Mouse (Mus musculus) ES-E14 (cell line): ENCODE measurements around the gene Ankrd11. TPM values are rescaled to one million over a fixed set of nuclear protein-coding genes. Genes with fewer than 3 reads are reported as not detected.

ENCODE experiments used
- DNase-seq: peaks from one replicate; pipeline ENCODE4 v3.0.0-alpha.2; 2013; ENCODE audit warnings: low read depth, low spot score
- H3K27ac ChIP-seq: 2 replicates; pipeline ENCODE4 v1.5.1; 2012; ENCODE audit warnings: low read depth, mild to moderate bottlenecking, low read length, moderate library complexity, mixed read lengths; ENCODE audit not compliant: poor library complexity, insufficient read depth, severe bottlenecking
- H3K36me3 ChIP-seq: 2 replicates; pipeline ENCODE4 v1.6.1; 2012; ENCODE audit warnings: mild to moderate bottlenecking, low read length, moderate library complexity, mixed read lengths; ENCODE audit not compliant: control insufficient read depth, poor library complexity, insufficient read depth, severe bottlenecking
- H3K4me1 ChIP-seq, 2 experiments: fragments of 150-350 bp in 1 of 2; sonication (generic) in 1 of 2; 2 replicates each; pipeline ENCODE4 v1.6.1; 2012; ENCODE audit warnings: low read length in 2 of 2, mild to moderate bottlenecking in 1 of 2, mixed read lengths in 1 of 2; ENCODE audit not compliant: control insufficient read depth in 2 of 2, insufficient read depth in 2 of 2, poor library complexity in 1 of 2
- H3K4me3 ChIP-seq, 2 experiments: fragments of 150-350 bp in 1 of 2; sonication (generic) in 1 of 2; 2 replicates each; pipeline ENCODE4 v1.5.1; 2012; ENCODE audit warnings: low read length in 2 of 2, low read depth in 1 of 2, mild to moderate bottlenecking in 1 of 2, mixed read lengths in 1 of 2; ENCODE audit not compliant: insufficient read depth in 1 of 2, poor library complexity in 1 of 2, severe bottlenecking in 1 of 2
- H3K9ac ChIP-seq: 2 replicates; pipeline ENCODE4 v1.6.1; 2012; ENCODE audit warnings: low read depth, mild to moderate bottlenecking, low read length, mixed read lengths; ENCODE audit not compliant: poor library complexity, insufficient read depth, severe bottlenecking
- H3K9me3 ChIP-seq: fragments of 150-350 bp; sonication (generic); 2 replicates; pipeline ENCODE4 v1.6.1; 2012; ENCODE audit warnings: low read depth, mild to moderate bottlenecking, low read length; ENCODE audit not compliant: control insufficient read depth, insufficient read depth
- CHD2 ChIP-seq: IDR thresholded peaks from 2 replicates; pipeline ENCODE4 v1.6.1; 2014; ENCODE audit warnings: mild to moderate bottlenecking, low read depth, low read length, inconsistent platforms
- HCFC1 ChIP-seq: IDR thresholded peaks from 2 replicates; pipeline ENCODE4 v1.6.1; 2012; ENCODE audit warnings: low read length, inconsistent platforms, borderline replicate concordance; ENCODE audit not compliant: insufficient read depth
- MAFK ChIP-seq: IDR thresholded peaks from 2 replicates; pipeline ENCODE4 v1.6.1; 2014; ENCODE audit warnings: mild to moderate bottlenecking, low read depth, low read length, inconsistent platforms; ENCODE audit not compliant: insufficient read depth
- ZC3H11A ChIP-seq: IDR thresholded peaks from 2 replicates; pipeline ENCODE4 v1.6.1; 2012; ENCODE audit warnings: low read depth, mild to moderate bottlenecking, inconsistent platforms, low read length, borderline replicate concordance
- ZNF384 ChIP-seq: IDR thresholded peaks from 2 replicates; pipeline ENCODE4 v1.6.1; 2012; ENCODE audit warnings: low read depth, low read length, inconsistent platforms
- in situ Hi-C, 2 experiments: fragments of 600-800 bp; cut with MboI; formaldehyde crosslinking; loops; one replicate each; pipeline ENCODE4 v1.15.1; 2025; ENCODE audit warnings: low sequenced_read_pairs in 2 of 2, inconsistent platforms in 1 of 2; ENCODE audit not compliant: unreplicated experiment in 2 of 2
- total RNA-seq: library from RNA; depleted of rRNA; stranded (reverse); fragments of 300-350 nt; gene quantifications from 2 replicates; pipeline ENCODE4 v1.2.3, GENCODE M21; 2012

Ankrd11 gene
- total RNA-seq, 1 experiment = 155 TPM

DNA sequence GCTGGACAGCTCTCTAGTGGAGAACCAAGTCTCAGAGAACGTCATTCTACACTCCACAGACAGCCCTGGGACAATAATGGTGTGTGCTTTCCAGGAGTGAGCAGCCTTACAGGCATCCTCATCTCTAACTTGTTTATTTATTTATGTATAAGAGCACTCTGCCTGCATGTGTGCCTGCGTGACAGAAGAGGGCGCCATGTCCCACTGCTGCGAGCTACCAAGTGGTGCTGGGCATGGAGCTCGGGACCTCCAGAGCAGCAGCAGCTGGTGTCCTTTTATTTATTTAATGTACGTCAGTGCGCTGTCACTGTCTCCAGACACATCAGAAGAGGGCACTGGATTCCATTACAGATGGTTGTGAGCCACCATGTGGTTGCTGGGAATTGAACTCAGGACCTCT is 115.3 kb downstream of the Ankrd11 start:
- Histone ChIP-seq H3K4me3 (no peak overlapping the region), H3K4me1 (peaks cover 2 to 5% of the 10 kb centered on the region in 2 experiments; a peak in 2 of 4 replicates), H3K27ac (no peak overlapping the region), H3K9me3 (no peaks in the 10 kb centered on the region), H3K9ac (no peak overlapping the region), H3K36me3 (peaks cover 2% of the 10 kb centered on the region; the same call in 1 of the 2 replicates)
- in situ Hi-C loops = no loop called here
- peak; percentile 19 for DNase-seq
- no peak for TF ChIP-seq ZC3H11A
- TF ChIP-seq CHD2 = no peak
- TF ChIP-seq HCFC1 = no peak
- no peak for TF ChIP-seq MAFK
- no peak for TF ChIP-seq ZNF384

DNA sequence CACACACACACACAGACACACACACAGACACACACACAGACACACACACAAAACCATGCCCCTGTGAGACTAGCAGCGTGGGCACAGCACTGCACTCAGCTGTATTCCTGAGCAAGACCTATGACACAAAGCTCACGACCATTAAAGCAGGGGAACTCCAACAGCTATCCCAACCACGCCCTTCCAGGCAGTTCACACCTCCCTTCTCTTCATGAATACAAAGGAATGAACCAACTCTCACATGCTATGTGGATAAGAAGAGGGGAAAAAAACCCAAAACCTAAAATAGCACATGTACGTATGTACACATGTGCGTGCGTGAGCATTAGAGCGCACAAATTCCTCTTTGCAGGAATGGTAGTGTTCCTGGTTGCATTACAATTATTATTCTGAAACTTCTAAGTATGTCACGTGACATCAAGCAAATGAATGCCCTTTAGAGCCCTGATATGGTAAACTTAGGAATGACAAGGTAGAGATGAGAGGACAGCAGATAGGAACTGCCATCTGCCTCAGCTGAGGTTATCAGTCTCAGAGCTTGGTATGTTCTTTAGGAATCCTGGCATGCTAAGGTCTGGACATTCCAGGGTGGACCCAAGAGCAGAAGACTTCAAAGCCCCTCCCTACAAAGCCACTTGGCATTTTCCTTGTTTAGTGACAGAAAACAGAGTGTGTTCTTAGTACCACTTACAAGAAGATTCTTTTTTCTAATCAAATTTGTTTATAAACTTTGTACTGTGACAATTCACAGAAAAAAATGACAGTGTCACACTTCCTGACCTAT is 115.9 kb downstream of the Ankrd11 start:
- DNase-seq = peak; percentile 24

GRCm38 (mm10) chr8:122924091-122924490 is 118.0 kb downstream of the Ankrd11 start:
- H3K9me3 ChIP-seq = no peaks in the 10 kb centered on the region
- peaks cover 2% of the 10 kb centered on the region; the same call in 1 of the 2 replicates for H3K36me3 ChIP-seq
- H3K4me1 ChIP-seq = peaks cover 2 to 5% of the 10 kb centered on the region in 2 experiments; a peak in 2 of 4 replicates
- H3K9ac ChIP-seq = no peak overlapping the region
- in situ Hi-C loops = no loop called here
- H3K4me3 ChIP-seq = no peak overlapping the region
- H3K27ac ChIP-seq = no peak overlapping the region
- TF ChIP-seq ZC3H11A = no peak
- TF ChIP-seq CHD2 = no peak
- DNase-seq = no peak

More for the DNA sequence above, 115.9 kb downstream of the Ankrd11 start:
- H3K36me3 ChIP-seq = peaks cover 2% of the 10 kb centered on the region; the same call in 1 of the 2 replicates
- H3K4me3 ChIP-seq = no peak overlapping the region
- TF ChIP-seq ZC3H11A = no peak
- no peak for TF ChIP-seq ZNF384
- peaks cover 2 to 5% of the 10 kb centered on the region in 2 experiments; a peak in 2 of 4 replicates for H3K4me1 ChIP-seq
- in situ Hi-C loops = no loop called here
- H3K9ac ChIP-seq = no peak overlapping the region
- H3K9me3 ChIP-seq = no peaks in the 10 kb centered on the region
- no peak overlapping the region for H3K27ac ChIP-seq

GRCm38 (mm10) chr8:122923431-122924090 is 118.5 kb downstream of the Ankrd11 start:
- H3K27ac ChIP-seq = no peak overlapping the region

More at GRCm38 (mm10) chr8:122923431-122924090, 118.5 kb downstream of the Ankrd11 start:
- in situ Hi-C loops = no loop called here
- no peaks in the 10 kb centered on the region for H3K36me3 ChIP-seq
- H3K4me1 ChIP-seq = peaks cover 2 to 5% of the 10 kb centered on the region in 2 experiments; a peak in 2 of 4 replicates
- H3K9ac ChIP-seq = no peak overlapping the region
- DNase-seq = no peak
- no peaks in the 10 kb centered on the region for H3K9me3 ChIP-seq
- no peak overlapping the region for H3K4me3 ChIP-seq
- TF ChIP-seq ZNF384 = no peak
- TF ChIP-seq ZC3H11A = no peak
- TF ChIP-seq MAFK = no peak
- no peak for TF ChIP-seq CHD2
- no peak for TF ChIP-seq HCFC1
